Mouse (Mus musculus) brain, embryonic 14.5 days (tissue): ENCODE measurements around the gene Anapc1.

Experiments
- CTCF ChIP-seq: fragments of 200-500 bp; IDR thresholded peaks from 2 replicates; pipeline ENCODE4 v1.5.1; 2012; ENCODE audit warnings: inconsistent platforms, mild to moderate bottlenecking, moderate library complexity, borderline replicate concordance; ENCODE audit not compliant: insufficient read depth, insufficient read length; ENCODE audit errors: extremely low read depth
- POLR2A ChIP-seq: fragments of 200-500 bp; IDR thresholded peaks from 2 replicates; pipeline ENCODE4 v1.6.1; 2012; ENCODE audit warnings: mild to moderate bottlenecking, inconsistent platforms, borderline replicate concordance; ENCODE audit not compliant: poor library complexity, insufficient read depth, insufficient read length, severe bottlenecking; ENCODE audit errors: extremely low read depth

DNA sequence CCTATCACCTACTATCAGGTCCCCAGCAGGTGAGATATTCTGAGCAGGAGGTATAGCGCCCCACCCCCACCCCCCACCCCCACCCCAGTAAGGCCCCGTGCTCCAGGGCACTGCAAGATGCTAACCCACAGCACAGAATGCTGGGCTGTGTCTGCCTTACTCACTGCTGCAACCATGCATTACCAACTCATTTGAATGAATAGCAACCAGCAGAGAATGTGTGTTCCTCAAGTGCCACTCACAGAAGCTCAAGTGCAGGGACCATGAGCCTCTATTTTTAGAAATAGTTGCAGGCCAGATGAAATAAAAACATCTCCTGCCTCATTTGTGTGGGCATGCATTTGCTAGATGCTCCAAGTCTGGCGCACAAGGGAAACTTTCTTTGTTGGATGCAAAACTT, 40.4 kb upstream of the Anapc1 start:
- TF ChIP-seq CTCF = no peak
- no peak for TF ChIP-seq POLR2A
